Mouse (Mus musculus): Measurements from ENCODE around the gene Lrcol1. TPM values are rescaled to one million over a fixed set of nuclear protein-coding genes. Genes with fewer than 3 reads are reported as not detected.

Lrcol1 gene
- total and polyA plus RNA-seq, 2 experiments from 2014 or later: not detected

- Histone ChIP-seq H3K27me3 (ENCODE audit: insufficient read depth, low read length) (no peaks in the 10 kb centered on the region), H3K4me2 (ENCODE audit: low read depth) (peak overlapping the region; percentile 60; the same call in 1 of the 2 replicates), H3K9ac (no peak overlapping the region), H3K27ac (ENCODE audit: low read depth, low read length) (no peak overlapping the region), H3K36me3 (ENCODE audit: insufficient read depth) (peaks cover 6% of the 10 kb centered on the region; the same call in 1 of the 2 replicates), H3K4me1 (ENCODE audit: insufficient read depth) (peaks cover 15% of the 10 kb centered on the region), H3K9me3 (ENCODE audit: low read length) (no peaks in the 10 kb centered on the region), H3K4me3 (ENCODE audit: low read depth, low read length) (no peak overlapping the region)
- no peak for TF ChIP-seq CTCF (IDR thresholded peaks at IDR 0.05; ENCODE audit: low read depth)
- ATAC-seq: no peak
- WGBS: 60% methylated on average over 6 of the region's 6 CpGs
- no peak for DNase-seq
Measured at GRCm38 (mm10) chr5:110384491-110384890, 40.0 kb downstream of the Lrcol1 start.

DNA sequence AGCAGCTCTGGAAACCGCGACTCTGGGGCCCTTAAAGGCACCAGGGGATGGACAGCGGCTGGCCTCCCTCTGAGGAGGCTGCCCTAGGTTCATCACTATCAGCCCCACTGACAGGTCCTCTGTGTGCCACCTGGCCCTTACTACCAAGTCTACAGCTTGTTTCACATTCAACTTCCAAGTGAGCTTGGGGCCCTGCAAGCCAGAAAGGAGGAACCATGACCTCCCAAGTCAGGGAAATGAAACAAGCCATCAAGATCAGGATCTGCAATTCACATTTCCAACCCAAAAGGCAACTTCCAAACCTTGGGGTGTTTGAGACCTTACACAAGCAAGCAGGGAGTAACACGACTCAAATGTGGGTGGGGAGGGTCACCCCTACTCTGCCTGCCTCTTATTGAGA lies 40.7 kb downstream of the Lrcol1 start:
- no peak for TF ChIP-seq CTCF (IDR thresholded peaks at IDR 0.05; ENCODE audit: low read depth)
- 0 out of 2 replicates have a peak overlapping the region, but pooled peaks have one; percentile 1 for H3K9ac ChIP-seq
- H3K4me2 ChIP-seq (ENCODE audit: low read depth): peak overlapping the region; percentile 60
- H3K4me3 ChIP-seq (ENCODE audit: low read depth, low read length): peak overlapping the region; percentile 67
- WGBS: 56% methylated on average over 4 of the region's 4 CpGs
- ATAC-seq (no peak), DNase-seq (no peak)
- no peaks in the 10 kb centered on the region for H3K9me3 ChIP-seq (ENCODE audit: low read length)
- H3K27me3 ChIP-seq (ENCODE audit: insufficient read depth, low read length): no peaks in the 10 kb centered on the region
- peaks cover 4% of the 10 kb centered on the region; the same call in 1 of the 2 replicates for H3K36me3 ChIP-seq (ENCODE audit: insufficient read depth)
- H3K4me1 ChIP-seq (ENCODE audit: insufficient read depth): peaks cover 15% of the 10 kb centered on the region
- no peak overlapping the region for H3K27ac ChIP-seq (ENCODE audit: low read depth, low read length)

DNA sequence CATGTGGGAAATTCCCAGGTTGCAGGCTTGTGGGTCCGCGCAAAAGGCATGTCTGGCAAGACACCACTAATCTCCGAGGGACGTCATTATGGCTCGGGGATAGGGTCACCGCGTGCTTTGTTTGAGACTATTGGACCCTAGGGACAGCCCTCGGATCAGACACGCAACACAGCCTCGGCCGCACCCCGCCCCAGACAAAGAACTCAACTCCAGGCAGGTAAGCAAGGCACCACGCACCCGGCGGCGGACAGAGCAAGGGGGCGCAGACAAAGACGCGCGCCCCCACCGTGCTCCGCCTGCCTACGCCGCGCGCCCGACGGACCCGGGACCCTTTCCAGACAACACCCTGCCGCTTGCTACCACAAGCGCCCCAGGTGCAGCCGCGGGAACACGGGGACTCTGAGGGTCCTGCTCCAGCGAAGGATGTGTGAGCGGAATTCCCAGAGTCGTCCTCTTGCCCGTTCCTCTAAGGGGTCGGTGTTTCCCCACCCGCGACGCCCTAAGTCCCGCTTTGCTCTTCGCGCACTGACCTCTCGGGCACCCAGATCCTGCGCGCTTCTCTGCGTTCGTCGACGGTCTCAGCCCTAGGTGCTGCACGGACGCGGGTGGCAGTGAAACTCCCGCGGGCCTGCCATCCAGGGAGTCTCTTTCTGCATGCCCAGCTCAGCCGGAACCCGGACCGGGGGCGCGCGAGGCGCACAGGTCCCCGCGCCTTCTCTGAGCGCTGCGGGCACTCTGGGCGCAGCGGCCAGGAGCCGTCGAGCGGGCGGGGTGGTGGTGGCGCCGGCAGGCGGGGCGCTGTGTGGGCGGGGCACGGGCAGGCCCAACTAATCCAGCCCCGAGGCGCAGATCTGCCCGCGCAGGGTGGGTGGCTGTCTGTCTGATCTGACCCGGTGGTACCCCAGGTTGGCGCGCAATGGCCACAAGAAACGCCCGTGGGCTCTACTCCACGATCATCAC lies 42.1 kb downstream of the Lrcol1 start:
- H3K4me3 ChIP-seq (ENCODE audit: low read depth, low read length): peak overlapping the region; percentile 67
- ATAC-seq (peak; percentile 91), DNase-seq (peak; percentile 80)
- H3K4me1 ChIP-seq (ENCODE audit: insufficient read depth): peaks cover 15% of the 10 kb centered on the region
- peak overlapping the region; percentile 75 for H3K9ac ChIP-seq
- WGBS: 2% methylated on average over 90 of the region's 90 CpGs
- no peak; the same call in 1 of the 2 replicates for TF ChIP-seq CTCF (IDR thresholded peaks at IDR 0.05; ENCODE audit: low read depth)
- H3K27me3 ChIP-seq (ENCODE audit: insufficient read depth, low read length): no peaks in the 10 kb centered on the region
- H3K4me2 ChIP-seq (ENCODE audit: low read depth): peak overlapping the region; percentile 60
- no peaks in the 10 kb centered on the region for H3K9me3 ChIP-seq (ENCODE audit: low read length)
- peak overlapping the region; percentile 64 for H3K27ac ChIP-seq (ENCODE audit: low read depth, low read length)
- H3K36me3 ChIP-seq (ENCODE audit: insufficient read depth): 0 out of 2 replicates have a peak, but pooled peaks cover 4% of the 10 kb centered on the region

- Histone ChIP-seq H3K4me1 (ENCODE audit: insufficient read depth) (peaks cover 15% of the 10 kb centered on the region), H3K27me3 (ENCODE audit: insufficient read depth, low read length) (no peaks in the 10 kb centered on the region), H3K27ac (ENCODE audit: low read depth, low read length) (peak overlapping the region; percentile 55; the same call in 1 of the 2 replicates), H3K36me3 (ENCODE audit: insufficient read depth) (no peaks in the 10 kb centered on the region), H3K4me2 (ENCODE audit: low read depth) (peak overlapping the region; percentile 60), H3K9ac (peak overlapping the region; percentile 75), H3K9me3 (ENCODE audit: low read length) (no peaks in the 10 kb centered on the region), H3K4me3 (ENCODE audit: low read depth, low read length) (peak overlapping the region; percentile 67)
- ATAC-seq (no peak), DNase-seq (no peak)
- TF ChIP-seq CTCF (IDR thresholded peaks at IDR 0.05; ENCODE audit: low read depth): no peak
- 10% methylated on average over 8 of the region's 8 CpGs for WGBS
Measured at GRCm38 (mm10) chr5:110387332-110387731, 42.8 kb downstream of the Lrcol1 start.

- ATAC-seq: no peak
- Histone ChIP-seq H3K4me1 (ENCODE audit: insufficient read depth) (peaks cover 7% of the 10 kb centered on the region; the same call in 1 of the 2 replicates), H3K4me2 (ENCODE audit: low read depth) (no peak overlapping the region), H3K27me3 (ENCODE audit: insufficient read depth, low read length) (no peaks in the 10 kb centered on the region), H3K36me3 (ENCODE audit: insufficient read depth) (0 out of 2 replicates have a peak, but pooled peaks cover 8% of the 10 kb centered on the region), H3K9ac (no peak overlapping the region), H3K27ac (ENCODE audit: low read depth, low read length) (no peak overlapping the region), H3K4me3 (ENCODE audit: low read depth, low read length) (no peak overlapping the region), H3K9me3 (ENCODE audit: low read length) (no peaks in the 10 kb centered on the region)
- TF ChIP-seq CTCF (IDR thresholded peaks at IDR 0.05; ENCODE audit: low read depth): no peak
- 89% methylated on average over 4 of the region's 4 CpGs for WGBS
- no peak for DNase-seq
Measured at GRCm38 (mm10) chr5:110390631-110391030, 46.1 kb downstream of the Lrcol1 start.

- Histone ChIP-seq H3K4me2 (ENCODE audit: low read depth) (no peak overlapping the region), H3K36me3 (ENCODE audit: insufficient read depth) (0 out of 2 replicates have a peak, but pooled peaks cover 9% of the 10 kb centered on the region), H3K27me3 (ENCODE audit: insufficient read depth, low read length) (no peaks in the 10 kb centered on the region), H3K4me1 (ENCODE audit: insufficient read depth) (0 out of 2 replicates have a peak, but pooled peaks cover under 1% of the 10 kb centered on the region), H3K4me3 (ENCODE audit: low read depth, low read length) (no peak overlapping the region), H3K9ac (no peak overlapping the region), H3K9me3 (ENCODE audit: low read length) (no peaks in the 10 kb centered on the region), H3K27ac (ENCODE audit: low read depth, low read length) (no peak overlapping the region)
- no peak for DNase-seq
- 57% methylated on average over 5 of the region's 5 CpGs for WGBS
- no peak for ATAC-seq
- TF ChIP-seq CTCF (IDR thresholded peaks at IDR 0.05; ENCODE audit: low read depth): no peak
Measured at GRCm38 (mm10) chr5:110392727-110393126, 48.2 kb downstream of the Lrcol1 start.
